Mouse (Mus musculus): ENCODE measurements around the gene Mgea5.

DNA sequence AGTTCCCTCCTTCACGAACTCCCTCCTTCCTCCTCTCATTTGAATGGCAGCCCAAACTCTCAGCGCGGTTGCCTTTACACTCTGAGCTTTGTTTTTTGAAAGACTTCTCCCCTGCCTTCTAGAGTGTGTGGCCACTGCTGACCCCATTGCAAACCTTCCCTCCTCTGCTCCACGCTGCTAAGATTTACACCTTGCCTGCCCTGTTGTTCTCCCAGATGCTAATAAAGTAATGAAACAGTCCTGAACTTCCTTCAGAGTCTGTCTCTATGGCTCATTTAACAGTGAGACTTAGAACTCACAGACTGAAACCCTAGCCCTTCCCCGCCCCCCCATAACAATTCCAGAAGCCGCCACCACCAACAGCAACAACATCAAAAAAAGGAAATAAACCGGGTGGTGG is 5.7 kb upstream of the Mgea5 start:
- TF ChIP-seq CTCF (IDR thresholded peaks at IDR 0.05; ENCODE audit: extremely low read depth, insufficient read depth, low read length), result no peak
- TF ChIP-seq POLR2A (IDR thresholded peaks at IDR 0.05; ENCODE audit: extremely low read depth, insufficient read depth, low read length), result no peak

Data from cortical plate, adult 2 months (tissue).